Mouse (Mus musculus): ENCODE results near the gene Abcg1.

DNA sequence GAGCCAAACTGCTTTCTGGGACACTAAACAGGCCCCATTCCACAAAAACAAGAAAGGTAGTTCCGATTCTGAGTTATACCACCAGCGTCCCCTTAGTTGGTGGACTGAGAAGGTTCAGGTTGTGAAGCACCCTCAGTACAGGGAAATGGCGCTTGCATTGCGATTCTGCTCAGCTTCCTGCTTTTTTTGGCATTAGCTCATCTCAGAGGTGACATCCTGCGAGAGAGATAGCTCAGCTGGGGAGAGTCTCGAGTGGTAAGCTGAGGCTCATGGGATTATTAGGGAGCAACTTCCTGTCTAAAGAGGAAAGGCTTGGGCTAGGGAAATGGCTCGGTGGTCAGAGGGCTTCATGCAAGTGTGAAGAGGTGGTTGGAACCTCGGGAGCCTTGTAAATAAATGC lies 32.4 kb downstream of the Abcg1 start:
- no peak for TF ChIP-seq CTCF (IDR thresholded peaks at IDR 0.05; ENCODE audit: low read depth)
- no peak for TF ChIP-seq EP300 (IDR thresholded peaks at IDR 0.05; ENCODE audit: low read depth)

Measured in heart, postnatal 0 days (tissue).